ENCODE assay signal across 10 mouse cellular contexts in genomic region chr2:29747852-29748251, GRCm38 (mm10). TPM values are rescaled to one million over a fixed set of nuclear protein-coding genes. Genes with fewer than 3 reads are reported as not detected.
DNase-seq lines count a peak whose midpoint lies in the region; ATAC-seq lines count a peak whose summit lies in the region.
"Had no signal": no experiment of that assay in that cellular context is flagged by ENCODE, and none has a peak within 500 bp of the region (broad histone marks: within the 10 kb centered on the region; RNA-seq: fewer than 3 reads in every experiment).

No protein-coding gene starts in this region.

- peaks cover 79% of the 10 kb centered on the region for H3K27me3 ChIP-seq in heart, embryonic 13.5 days (replicated peaks)
- H3K27me3 ChIP-seq in limb, embryonic 15.5 days = peaks cover 69% of the 10 kb centered on the region

- peak overlapping the region; percentile 80 for H3K4me2 ChIP-seq in heart, embryonic 13.5 days
- H3K4me2 ChIP-seq in limb, embryonic 15.5 days = peak overlapping the region; percentile 62; the same call in 1 of the 2 replicates

- H3K36me3 ChIP-seq in heart, embryonic 13.5 days = no peaks in the 10 kb centered on the region
- no peaks in the 10 kb centered on the region for H3K36me3 ChIP-seq in limb, embryonic 15.5 days

- no peak overlapping the region for H3K9ac ChIP-seq in heart, embryonic 13.5 days
- H3K9ac ChIP-seq in limb, embryonic 15.5 days = no peak overlapping the region

- 44% methylated on average over 5 of the region's 5 CpGs for WGBS in heart, embryonic 13.5 days
- 42% methylated on average over 5 of the region's 5 CpGs for WGBS in limb, embryonic 15.5 days

- H3K4me1 ChIP-seq in heart, embryonic 13.5 days = peaks cover 14% of the 10 kb centered on the region
- H3K4me1 ChIP-seq in limb, embryonic 15.5 days = peaks cover 18% of the 10 kb centered on the region

- ATAC-seq in heart, embryonic 13.5 days (ENCODE audit: extremely low read depth, insufficient number of reproducible peaks, low FRiP score, low TSS enrichment) = no peak
- no peak for ATAC-seq in limb, embryonic 15.5 days (ENCODE audit: insufficient number of reproducible peaks, low FRiP score, low TSS enrichment, low read depth)
- ATAC-seq in activated CD4-positive, CD25-positive, alpha-beta regulatory T cell, adult 4 months = no peak
- ATAC-seq in monocyte, adult 5-6 weeks (replicated peaks; ENCODE audit: insufficient number of reproducible peaks, low FRiP score, low TSS enrichment, poor library complexity, severe bottlenecking) = no peak

- no peaks in the 10 kb centered on the region for H3K9me3 ChIP-seq in heart, embryonic 13.5 days
- no peaks in the 10 kb centered on the region for H3K9me3 ChIP-seq in limb, embryonic 15.5 days

- H3K27ac ChIP-seq in heart, embryonic 13.5 days (replicated peaks) = no peak overlapping the region
- no peak overlapping the region for H3K27ac ChIP-seq in limb, embryonic 15.5 days

- H3K4me3 ChIP-seq in heart, embryonic 13.5 days = peak overlapping the region; percentile 51; the same call in 1 of the 2 replicates
- no peak overlapping the region for H3K4me3 ChIP-seq in limb, embryonic 15.5 days

- no peak for DNase-seq in heart, adult 11 months
- DNase-seq in 3T3-L1 (ENCODE audit: low read depth, low spot score) = peak; percentile 29
- DNase-seq in R1 (ENCODE audit: low read depth, low spot score) = peak; percentile 61
- no peak for DNase-seq in adrenal gland, adult 8-10 months

RNA-seq across cellular contexts. Expression of gene Gm13420, which starts 3.6 kb away (rescaled TPM):
- 0.18 TPM in 1 of 2 replicates, not detected in the other for polyA plus RNA-seq in heart, embryonic 13.5 days (2015; fragmentation: Nextera tagmentation; extraction: Ambion mirVana)
- not detected in 2 replicates for polyA plus RNA-seq in limb, embryonic 15.5 days (2015; fragmentation: Nextera tagmentation; extraction: Ambion mirVana)
- polyA plus RNA-seq in activated CD4-positive, CD25-positive, alpha-beta regulatory T cell, adult 4 months (2017; shearing (Covaris generic)) = under 1 TPM in 1 of 2 experiments, not detected in 1; 0.30 TPM
- under 1 TPM in 2 of 4 experiments, not detected in 2; 0.43 to 0.46 TPM for total RNA-seq in adrenal gland, adult 8-10 months (2022)
- total RNA-seq in monocyte, adult 5-6 weeks (2017) = 0.68 TPM in 1 of 3 replicates, not detected in the others
- total RNA-seq: adrenal gland, postnatal 36 days had no signal

RNA-seq across cellular contexts. Expression of gene Gm13547, which starts 11.3 kb away (rescaled TPM):
- polyA plus RNA-seq in heart, embryonic 13.5 days (2015; fragmentation: Nextera tagmentation; extraction: Ambion mirVana) = not detected in 2 replicates
- polyA plus RNA-seq in limb, embryonic 15.5 days (2015; fragmentation: Nextera tagmentation; extraction: Ambion mirVana) = 0.33 TPM in 1 of 2 replicates, not detected in the other
- not detected for polyA plus RNA-seq in activated CD4-positive, CD25-positive, alpha-beta regulatory T cell, adult 4 months (2017; shearing (Covaris generic))
- total RNA-seq in adrenal gland, adult 8-10 months (2022) = not detected
- total RNA-seq in monocyte, adult 5-6 weeks (2017) = 3.0 TPM in 1 of 3 replicates, not detected in the others
- total RNA-seq: adrenal gland, postnatal 36 days had no signal
- polyA plus RNA-seq: gonadal fat pad, adult 2 months had no signal

RNA-seq across cellular contexts. Expression of gene Coq4, which starts 39.4 kb away (rescaled TPM):
- 24.6 and 26.2 TPM in 2 replicates for polyA plus RNA-seq in heart, embryonic 13.5 days (2015; fragmentation: Nextera tagmentation; extraction: Ambion mirVana)
- polyA plus RNA-seq in limb, embryonic 15.5 days (2015; fragmentation: Nextera tagmentation; extraction: Ambion mirVana) = 25.4 and 26.7 TPM in 2 replicates
- 10 to 100 TPM in 1 of 2 experiments, 1 to 10 TPM in 1; 5.8 to 10.5 TPM for polyA plus RNA-seq in activated CD4-positive, CD25-positive, alpha-beta regulatory T cell, adult 4 months (2017; shearing (Covaris generic))
- 10 to 100 TPM; 18.6 to 25.1 (median 20.7) TPM for total RNA-seq in adrenal gland, adult 8-10 months (2022)
- 1.8 to 11.1 TPM in 2 of 3 replicates, not detected in the other for total RNA-seq in monocyte, adult 5-6 weeks (2017)

RNA-seq across cellular contexts. Expression of gene Trub2, which starts 40.5 kb away (rescaled TPM):
- 30.7 and 34.2 TPM in 2 replicates for polyA plus RNA-seq in heart, embryonic 13.5 days (2015; fragmentation: Nextera tagmentation; extraction: Ambion mirVana)
- polyA plus RNA-seq in limb, embryonic 15.5 days (2015; fragmentation: Nextera tagmentation; extraction: Ambion mirVana) = 32.1 and 33.9 TPM in 2 replicates
- polyA plus RNA-seq in activated CD4-positive, CD25-positive, alpha-beta regulatory T cell, adult 4 months (2017; shearing (Covaris generic)) = 10 to 100 TPM; 21.7 to 30.0 TPM
- total RNA-seq in adrenal gland, adult 8-10 months (2022) = 10 to 100 TPM; 38.8 to 73.6 (median 49.8) TPM
- 17.7 to 41.0 TPM (median 28.7 TPM) in 3 replicates for total RNA-seq in monocyte, adult 5-6 weeks (2017)

RNA-seq across cellular contexts. Expression of gene Slc27a4, which starts 54.6 kb away (rescaled TPM):
- polyA plus RNA-seq in heart, embryonic 13.5 days (2015; fragmentation: Nextera tagmentation; extraction: Ambion mirVana) = 9.2 and 10.1 TPM in 2 replicates
- polyA plus RNA-seq in limb, embryonic 15.5 days (2015; fragmentation: Nextera tagmentation; extraction: Ambion mirVana) = 19.1 and 22.2 TPM in 2 replicates
- polyA plus RNA-seq in activated CD4-positive, CD25-positive, alpha-beta regulatory T cell, adult 4 months (2017; shearing (Covaris generic)) = 1 to 10 TPM; 1.3 to 1.5 TPM
- 10 to 100 TPM; 29.2 to 51.3 (median 39.1) TPM for total RNA-seq in adrenal gland, adult 8-10 months (2022)
- 7.7 to 10.9 TPM (median 8.0 TPM) in 3 replicates for total RNA-seq in monocyte, adult 5-6 weeks (2017)

Comparison
In these comparisons a context has a peak if more than half of its experiments do, and no peak if none do; other contexts are left out.
1. DNase-seq: peak in 3T3-L1 (single experiment) and R1 (single experiment); none in heart, adult 11 months (single experiment) and adrenal gland, adult 8-10 months (single experiment).